Mouse (Mus musculus): Measurements from ENCODE around the gene Tgoln1. TPM values are rescaled to one million over a fixed set of nuclear protein-coding genes. Genes with fewer than 3 reads are reported as not detected.
A peak's percentile ranks its signal among the peaks of the same experiment; 100 is the strongest.

Tgoln1 gene
- total and polyA plus RNA-seq, 3 experiments = 22.6 to 33.6 (median 23.5) TPM

GRCm38 (mm10) chr6:72598791-72599557 is 17.8 kb downstream of the Tgoln1 start:
- dilution Hi-C loops (cut with MboI; ENCODE audit: extremely low pct_ligation_motif_present, extremely low pct_unique_long_range_greater_than_20kb, low sequenced_read_pairs) = no loop called here
- Histone ChIP-seq H3K4me2 (ENCODE audit: insufficient read depth, low read depth, poor library complexity, severe bottlenecking) (peak overlapping the region; percentile 39), H3K27ac (ENCODE audit: insufficient read depth, low read depth) (no peak overlapping the region), H3K9ac (ENCODE audit: insufficient read depth, low read depth) (peak overlapping the region; percentile 62), H3K4me1 (ENCODE audit: control insufficient read depth in 1 of 2, insufficient read depth in 2 of 2) (peaks cover 6 to 36% of the 10 kb centered on the region in 2 experiments), H3K4me3 (replicated peaks in 1 of 3; ENCODE audit: low read depth in 2 of 3, low read length in 2 of 3, poor library complexity in 1 of 3) (peak overlapping the region; percentile 72 to 89 (median 81)), H3K36me3 (replicated peaks in 1 of 2; ENCODE audit: control insufficient read depth in 1 of 2, insufficient read depth in 1 of 2, low read length in 1 of 2) (peaks cover 0 to 38% of the 10 kb centered on the region in 2 experiments), H3K9me3 (replicated peaks; ENCODE audit: low read length) (no peaks in the 10 kb centered on the region), H3K79me2 (replicated peaks; ENCODE audit: control insufficient read depth, extremely low read depth, insufficient read depth, poor library complexity, severe bottlenecking) (no peaks in the 10 kb centered on the region), H3K27me3 (replicated peaks) (no peaks in the 10 kb centered on the region)
- TF ChIP-seq MAX (IDR thresholded peaks at IDR 0.05; ENCODE audit: low read length) = no peak
- TF ChIP-seq JUN (IDR thresholded peaks at IDR 0.05; ENCODE audit: insufficient read depth, low read depth, low read length) = no peak
- no peak for TF ChIP-seq ETS1 (conservative IDR thresholded peaks at IDR 0.05; ENCODE audit: low read depth, low read length)
- no peak for TF ChIP-seq KAT2A (IDR thresholded peaks at IDR 0.05; ENCODE audit: insufficient replicate concordance, low read length)
- TF ChIP-seq MYC (IDR thresholded peaks at IDR 0.05; ENCODE audit: low read depth, low read length) = no peak
- no peak for TF ChIP-seq BHLHE40 (IDR thresholded peaks at IDR 0.05; ENCODE audit: low read depth, low read length)
- DNase-seq (ENCODE audit: extremely low read depth) = no peak
- in situ Hi-C loops (cut with MboI; ENCODE audit: low pct_ligation_motif_present, low pct_unique_long_range_greater_than_20kb, low sequenced_read_pairs) = no loop called here

- H3K9ac ChIP-seq (ENCODE audit: insufficient read depth, low read depth) = peak within 1 kb of the TSS; percentile 64
- peak; percentile 95 for DNase-seq (ENCODE audit: extremely low read depth)
- H3K27me3 ChIP-seq (replicated peaks) = no peaks in the 10 kb centered on the region
- dilution Hi-C loops (cut with MboI; ENCODE audit: extremely low pct_ligation_motif_present, extremely low pct_unique_long_range_greater_than_20kb, low sequenced_read_pairs) (no loop called here), in situ Hi-C loops (cut with MboI; ENCODE audit: low pct_ligation_motif_present, low pct_unique_long_range_greater_than_20kb, low sequenced_read_pairs) (no loop called here)
- H3K4me3 ChIP-seq (replicated peaks in 1 of 3; ENCODE audit: low read depth in 2 of 3, low read length in 2 of 3, poor library complexity in 1 of 3) = peak within 1 kb of the TSS; percentile 72 to 89 (median 81)
- H3K79me2 ChIP-seq (replicated peaks; ENCODE audit: control insufficient read depth, extremely low read depth, insufficient read depth, poor library complexity, severe bottlenecking) = no peaks in the 10 kb centered on the region
- no peaks in the 10 kb centered on the region for H3K9me3 ChIP-seq (replicated peaks; ENCODE audit: low read length)
- peak within 1 kb of the TSS; percentile 6; the same call in 1 of the 2 replicates for H3K27ac ChIP-seq (ENCODE audit: insufficient read depth, low read depth)
- peaks cover 6 to 40% of the 10 kb centered on the region in 2 experiments for H3K4me1 ChIP-seq (ENCODE audit: control insufficient read depth in 1 of 2, insufficient read depth in 2 of 2)
- peaks cover 0 to 37% of the 10 kb centered on the region in 2 experiments for H3K36me3 ChIP-seq (replicated peaks in 1 of 2; ENCODE audit: control insufficient read depth in 1 of 2, insufficient read depth in 1 of 2, low read length in 1 of 2)
- H3K4me2 ChIP-seq (ENCODE audit: insufficient read depth, low read depth, poor library complexity, severe bottlenecking) = peak within 1 kb of the TSS; percentile 89
- peak; percentile 98; the same call in 1 of the 2 replicates for TF ChIP-seq KAT2A (IDR thresholded peaks at IDR 0.05; ENCODE audit: insufficient replicate concordance, low read length)
- peak; percentile 81 for TF ChIP-seq ZMIZ1 (IDR thresholded peaks at IDR 0.05; ENCODE audit: low read depth, low read length)
- peak; percentile 95 for TF ChIP-seq TBP (conservative IDR thresholded peaks at IDR 0.05; ENCODE audit: low read depth, low read length)
- TF ChIP-seq E2F4 (IDR thresholded peaks at IDR 0.05; ENCODE audit: insufficient replicate concordance, low read depth, low read length) = 0 out of 2 replicates have a peak, but pooled peaks have one; percentile 45
- no peak for TF ChIP-seq RAD21 (IDR thresholded peaks at IDR 0.05; ENCODE audit: low read depth, low read length)
- peak; percentile 70; the same call in 1 of the 2 replicates for TF ChIP-seq POLR2AphosphoS2 (IDR thresholded peaks at IDR 0.05; ENCODE audit: low read depth, low read length)
- TF ChIP-seq RCOR1 (conservative IDR thresholded peaks at IDR 0.05; ENCODE audit: low read depth, low read length) = no peak
- TF ChIP-seq MYC (IDR thresholded peaks at IDR 0.05; ENCODE audit: low read depth, low read length) = peak; percentile 77
- TF ChIP-seq EP300 (IDR thresholded peaks at IDR 0.05; ENCODE audit: low read length) = peak; percentile 48; the same call in 1 of the 2 replicates
- peak; percentile 67; the same call in 1 of the 2 replicates for TF ChIP-seq MAZ (IDR thresholded peaks at IDR 0.05; ENCODE audit: low read depth, low read length)
- no peak; the same call in 1 of the 2 replicates for TF ChIP-seq BHLHE40 (IDR thresholded peaks at IDR 0.05; ENCODE audit: low read depth, low read length)
- no peak for TF ChIP-seq CHD1 (IDR thresholded peaks at IDR 0.05; ENCODE audit: low read depth, low read length)
- no peak for TF ChIP-seq JUN (IDR thresholded peaks at IDR 0.05; ENCODE audit: insufficient read depth, low read depth, low read length)
- peak; percentile 92 for TF ChIP-seq POLR2A (IDR thresholded peaks at IDR 0.05; ENCODE audit: low read depth, low read length)
- no peak for TF ChIP-seq CTCF (conservative IDR thresholded peaks at IDR 0.05 in 1 of 2, IDR thresholded peaks at IDR 0.05 in 1 of 2; ENCODE audit: low read depth in 2 of 2, low read length in 2 of 2)
- TF ChIP-seq USF1 (IDR thresholded peaks at IDR 0.05; ENCODE audit: low read depth, low read length) = no peak
- peak; percentile 58; the same call in 1 of the 2 replicates for TF ChIP-seq MEF2A (IDR thresholded peaks at IDR 0.05; ENCODE audit: borderline replicate concordance, low read depth, low read length)
- TF ChIP-seq SIN3A (IDR thresholded peaks at IDR 0.05; ENCODE audit: low read length) = peak; percentile 91; the same call in 1 of the 2 replicates
- peak; percentile 75; the same call in 1 of the 2 replicates for TF ChIP-seq MAX (IDR thresholded peaks at IDR 0.05; ENCODE audit: low read length)
- peak; percentile 52; the same call in 1 of the 2 replicates for TF ChIP-seq JUND (conservative IDR thresholded peaks at IDR 0.05; ENCODE audit: low read depth, low read length)
- TF ChIP-seq NELFE (IDR thresholded peaks at IDR 0.05; ENCODE audit: low read depth, low read length) = peak; percentile 75
- peak; percentile 82 for TF ChIP-seq NRF1 (IDR thresholded peaks at IDR 0.05; ENCODE audit: low read depth, low read length)
- peak; percentile 83 for TF ChIP-seq ELF1 (IDR thresholded peaks at IDR 0.05; ENCODE audit: low read depth, low read length)
- peak; percentile 87; the same call in 1 of the 2 replicates for TF ChIP-seq GABPA (IDR thresholded peaks at IDR 0.05; ENCODE audit: insufficient replicate concordance, low read depth, low read length)
- TF ChIP-seq ZC3H11A (IDR thresholded peaks at IDR 0.05; ENCODE audit: low read depth, low read length) = no peak
- peak; percentile 100 for TF ChIP-seq HCFC1 (IDR thresholded peaks at IDR 0.05; ENCODE audit: low read depth, low read length)
- no peak for TF ChIP-seq ETS1 (conservative IDR thresholded peaks at IDR 0.05; ENCODE audit: low read depth, low read length)
These were observed 18.6 kb downstream of the Tgoln1 start, which contains the start of the genes Elmod3 and Retsat for GRCm38 (mm10) chr6:72597956-72598753. Gene Elmod3 (minus strand): TSS chr6:72598413. Gene Retsat (plus strand): TSS chr6:72598475.

Measured in CH12.LX (cell line).